Mouse (Mus musculus) neural tube, embryonic 11.5 days (tissue): ENCODE measurements around the gene Ano6. TPM values are rescaled to one million over a fixed set of nuclear protein-coding genes. Genes with fewer than 3 reads are reported as not detected.

Experiments used
- ATAC-seq: fragments of 200-750 bp; cut with Nextera tagmentation; 2 replicates; pipeline ENCODE4 v1.8.0; 2017; ENCODE audit warnings: moderate number of reproducible peaks, mild to moderate bottlenecking, moderate TSS enrichment, moderate library complexity; ENCODE audit not compliant: insufficient read depth, low FRiP score, low TSS enrichment
- DNase-seq: peaks from one replicate; pipeline ENCODE4 v3.0.0-alpha.2; 2015; ENCODE audit warnings: low spot score
- H3K27ac ChIP-seq: fragments of 300-500 bp; sonication (generic); 2 replicates; pipeline ENCODE4 v1.5.1; 2014; ENCODE audit warnings: low read depth, mild to moderate bottlenecking, low read length
- H3K27me3 ChIP-seq: fragments of 300-500 bp; sonication (generic); 2 replicates; pipeline ENCODE4 v1.6.1; 2014; ENCODE audit warnings: mild to moderate bottlenecking, low read length, mixed read lengths; ENCODE audit not compliant: control insufficient read depth, insufficient read depth
- H3K36me3 ChIP-seq: fragments of 300-500 bp; sonication (generic); 2 replicates; pipeline ENCODE4 v1.6.1; 2014; ENCODE audit warnings: mild to moderate bottlenecking, low read length, moderate library complexity, mixed read lengths; ENCODE audit not compliant: control insufficient read depth, insufficient read depth
- H3K4me1 ChIP-seq: fragments of 300-500 bp; sonication (generic); 2 replicates; pipeline ENCODE4 v1.6.1; 2014; ENCODE audit warnings: low read length, mixed read lengths; ENCODE audit not compliant: control insufficient read depth, insufficient read depth
- H3K4me2 ChIP-seq: fragments of 300-500 bp; sonication (generic); 2 replicates; pipeline ENCODE4 v1.6.1; 2014; ENCODE audit warnings: low read depth, mild to moderate bottlenecking, moderate library complexity
- H3K4me3 ChIP-seq: fragments of 300-500 bp; sonication (generic); 2 replicates; pipeline ENCODE4 v1.5.1; 2014; ENCODE audit warnings: low read depth, low read length
- H3K9ac ChIP-seq: fragments of 300-500 bp; sonication (generic); 2 replicates; pipeline ENCODE4 v1.6.1; 2014; ENCODE audit warnings: mild to moderate bottlenecking, low read length
- H3K9me3 ChIP-seq: fragments of 300-500 bp; sonication (generic); 2 replicates; pipeline ENCODE4 v1.6.1; 2016; ENCODE audit warnings: low read length; ENCODE audit not compliant: control insufficient read depth
- WGBS: fragments of 180-500 bp; shearing (Covaris S2); extraction: QIAGEN DNeasy Blood & Tissue Kit; methylation state at CpG from one replicate; pipeline ENCODE4 v1.1.7; 2014; 5-methylcytosine and 5-hydroxymethylcytosine counted together
- polyA plus RNA-seq: library from polyadenylated mRNA; unstranded; fragments of >200 nt; fragmentation: Nextera tagmentation; extraction: Ambion mirVana; gene quantifications from 2 replicates; pipeline ENCODE4 v1.2.1, GENCODE M21; 2014

Gene Ano6
- polyA plus RNA-seq, 1 experiment from 2014 or later, result 40.1 TPM

DNA sequence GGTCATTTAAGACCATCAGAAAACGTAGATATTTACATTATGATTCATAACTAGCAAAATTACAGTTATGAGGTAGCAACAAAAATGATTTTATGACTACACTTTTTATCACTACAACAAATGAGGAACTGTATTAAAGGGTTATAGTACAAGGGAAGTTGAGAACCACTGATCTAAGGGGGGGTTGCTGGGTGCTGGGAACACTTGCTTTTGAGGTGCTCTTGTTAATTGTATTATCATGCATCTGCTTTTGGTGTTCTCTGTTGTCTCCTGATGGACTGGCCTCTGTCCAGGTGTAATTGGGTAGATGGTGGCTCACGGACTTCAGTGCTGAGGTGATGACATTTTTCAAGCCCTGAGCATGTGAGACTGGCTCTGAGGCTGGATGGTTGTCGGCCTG is 130.4 kb downstream of the Ano6 start:
- H3K9me3 ChIP-seq, result no peaks in the 10 kb centered on the region
- H3K4me1 ChIP-seq, result no peaks in the 10 kb centered on the region
- no peak overlapping the region for H3K4me2 ChIP-seq
- ATAC-seq (no peak), DNase-seq (no peak)
- no peak overlapping the region for H3K4me3 ChIP-seq
- H3K36me3 ChIP-seq, result no peaks in the 10 kb centered on the region
- H3K27me3 ChIP-seq, result no peaks in the 10 kb centered on the region
- 86% methylated on average over 3 of the region's 3 CpGs for WGBS
- H3K27ac ChIP-seq, result no peak overlapping the region
- H3K9ac ChIP-seq, result no peak overlapping the region

GRCm38 (mm10) chr15:95921639-95922038 is 131.0 kb downstream of the Ano6 start:
- no peak for ATAC-seq
- H3K4me3 ChIP-seq, result no peak overlapping the region
- H3K27ac ChIP-seq, result no peak overlapping the region
- 91% methylated on average over 4 of the region's 4 CpGs for WGBS
- no peaks in the 10 kb centered on the region for H3K27me3 ChIP-seq
- H3K4me2 ChIP-seq, result no peak overlapping the region
- no peaks in the 10 kb centered on the region for H3K36me3 ChIP-seq
- no peak overlapping the region for H3K9ac ChIP-seq
- no peak for DNase-seq
- no peaks in the 10 kb centered on the region for H3K9me3 ChIP-seq
- no peaks in the 10 kb centered on the region for H3K4me1 ChIP-seq

GRCm38 (mm10) chr15:95922558-95922957 is 131.9 kb downstream of the Ano6 start:
- Histone ChIP-seq H3K36me3 (no peaks in the 10 kb centered on the region), H3K9ac (no peak overlapping the region), H3K27ac (no peak overlapping the region), H3K9me3 (no peaks in the 10 kb centered on the region), H3K4me3 (no peak overlapping the region), H3K27me3 (no peaks in the 10 kb centered on the region), H3K4me2 (no peak overlapping the region), H3K4me1 (no peaks in the 10 kb centered on the region)
- 88% methylated on average over 6 of the region's 6 CpGs for WGBS
- ATAC-seq, result no peak
- DNase-seq, result no peak

DNA sequence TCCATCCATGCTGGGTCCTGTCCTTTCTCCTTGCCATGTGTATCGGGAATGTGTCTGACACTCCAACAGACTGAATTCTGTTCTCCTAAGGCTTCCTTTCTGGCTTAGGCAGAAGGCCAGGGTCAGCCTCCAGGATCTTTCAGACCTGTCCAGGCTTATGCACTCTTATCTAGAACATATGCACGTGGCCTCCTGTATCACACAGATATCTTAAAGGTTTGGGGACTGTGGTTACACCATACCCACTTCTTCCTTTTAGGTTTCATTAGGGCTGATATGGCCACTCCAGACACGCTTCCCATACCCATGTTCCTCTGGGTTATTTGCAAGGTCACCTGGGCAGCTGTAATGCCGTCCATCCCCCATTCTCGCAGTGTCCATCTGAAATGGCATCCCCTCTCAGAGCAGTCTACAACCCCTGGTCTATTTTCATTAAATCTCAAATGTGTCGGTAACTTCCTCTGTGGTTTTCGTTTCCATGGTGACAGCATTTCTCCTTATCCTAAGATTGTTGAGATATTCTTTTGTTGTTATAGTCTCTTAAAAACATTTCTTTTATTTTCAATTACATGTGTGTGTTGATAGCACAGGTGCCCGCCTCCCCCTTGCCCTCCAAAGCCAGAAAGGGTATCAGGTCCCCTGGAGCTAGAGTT is 134.8 kb downstream of the Ano6 start:
- Histone ChIP-seq H3K9ac (no peak overlapping the region), H3K36me3 (no peaks in the 10 kb centered on the region; the same call in 1 of the 2 replicates), H3K4me1 (no peaks in the 10 kb centered on the region), H3K27ac (no peak overlapping the region), H3K9me3 (no peaks in the 10 kb centered on the region), H3K27me3 (no peaks in the 10 kb centered on the region), H3K4me3 (no peak overlapping the region), H3K4me2 (no peak overlapping the region)
- DNase-seq (no peak), ATAC-seq (no peak)
- 92% methylated on average over 8 of the region's 8 CpGs for WGBS

DNA sequence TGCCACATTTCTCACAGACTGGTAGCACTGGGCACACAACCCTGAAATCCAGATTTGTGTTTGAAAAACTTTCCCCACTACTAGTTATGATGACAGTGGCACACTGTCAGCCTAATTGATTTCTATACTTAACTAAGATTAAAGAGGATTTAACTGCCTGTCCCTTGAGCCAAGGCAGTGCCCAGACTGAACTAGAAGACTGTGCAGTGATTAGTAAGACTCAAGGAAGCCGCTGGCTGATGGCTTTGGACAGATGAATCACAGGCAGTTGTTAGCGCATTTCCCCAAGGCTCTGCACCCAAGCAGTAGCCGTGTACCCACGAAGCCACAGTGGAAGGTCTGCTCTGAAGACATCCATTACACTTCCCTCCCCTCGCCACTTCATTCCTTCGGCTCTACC is 138.4 kb downstream of the Ano6 start:
- Histone ChIP-seq H3K27ac (no peak overlapping the region), H3K9me3 (no peaks in the 10 kb centered on the region), H3K4me3 (no peak overlapping the region), H3K36me3 (no peaks in the 10 kb centered on the region; the same call in 1 of the 2 replicates), H3K27me3 (no peaks in the 10 kb centered on the region), H3K9ac (no peak overlapping the region), H3K4me2 (no peak overlapping the region), H3K4me1 (no peaks in the 10 kb centered on the region)
- no peak for ATAC-seq
- WGBS, result 95% methylated on average over 6 of the region's 6 CpGs
- no peak for DNase-seq

DNA sequence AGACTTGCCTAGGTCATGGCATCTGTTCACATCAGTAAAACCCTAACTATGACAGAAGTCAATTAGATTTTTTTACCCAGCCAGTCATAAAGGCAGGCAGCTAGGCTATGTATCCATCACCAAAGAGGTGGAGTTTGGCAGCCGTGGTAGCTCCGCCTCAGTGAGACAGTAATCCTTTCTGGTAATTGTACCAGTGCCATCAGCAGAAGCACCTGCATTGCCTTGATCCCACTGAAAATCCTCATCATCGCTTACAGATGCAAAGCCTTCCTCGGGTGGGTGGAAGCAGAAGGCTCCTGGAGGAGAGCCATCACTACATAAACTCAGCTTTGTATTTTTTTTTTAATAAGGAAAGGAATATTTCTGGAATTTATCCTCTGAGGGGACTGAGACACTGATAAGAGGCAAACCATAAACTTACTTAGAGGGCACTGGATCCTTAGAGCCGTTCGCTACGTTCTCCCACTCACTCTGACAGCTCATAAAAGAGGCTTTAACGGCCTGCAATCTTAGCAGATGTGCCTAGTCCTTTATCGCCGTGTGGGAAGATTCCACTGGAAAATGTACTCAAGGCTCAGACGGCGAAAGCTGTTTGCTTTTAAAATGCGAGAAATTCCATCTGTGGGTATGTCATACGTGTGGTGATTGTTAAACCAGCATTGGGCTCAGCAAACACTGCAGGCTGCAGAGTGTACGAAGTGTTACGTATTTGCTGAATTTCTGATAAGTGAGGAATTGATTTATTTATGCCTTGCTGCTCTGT is 140.6 kb downstream of the Ano6 start:
- no peaks in the 10 kb centered on the region for H3K27me3 ChIP-seq
- H3K27ac ChIP-seq, result no peak overlapping the region
- no peaks in the 10 kb centered on the region for H3K9me3 ChIP-seq
- no peak overlapping the region for H3K4me2 ChIP-seq
- WGBS, result 71% methylated on average over 16 of the region's 16 CpGs
- DNase-seq (no peak), ATAC-seq (no peak)
- no peaks in the 10 kb centered on the region for H3K4me1 ChIP-seq
- no peak overlapping the region for H3K9ac ChIP-seq
- H3K36me3 ChIP-seq, result no peaks in the 10 kb centered on the region; the same call in 1 of the 2 replicates
- no peak overlapping the region for H3K4me3 ChIP-seq

DNA sequence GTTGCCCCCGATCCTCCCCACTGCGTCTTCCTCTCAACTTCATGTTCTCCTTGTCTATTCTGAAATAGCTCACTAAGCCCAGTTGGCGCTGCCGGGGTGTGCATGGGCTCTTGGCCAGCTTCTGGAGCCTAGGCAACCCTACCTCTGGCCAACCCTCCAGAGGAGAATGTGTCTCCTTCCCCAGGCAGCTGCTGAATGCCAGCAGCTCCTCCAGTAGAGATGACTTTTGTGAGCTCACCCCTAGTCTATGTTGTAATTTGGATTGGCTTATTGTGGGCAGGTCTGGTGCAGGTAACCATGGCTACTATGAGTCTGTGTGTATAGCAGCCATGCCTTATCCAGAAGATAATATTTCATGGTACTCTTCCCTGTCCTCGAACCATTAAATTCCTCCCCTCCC is 141.7 kb downstream of the Ano6 start:
- H3K27ac ChIP-seq, result no peak overlapping the region
- no peaks in the 10 kb centered on the region for H3K9me3 ChIP-seq
- DNase-seq (no peak), ATAC-seq (no peak)
- H3K36me3 ChIP-seq, result no peaks in the 10 kb centered on the region; the same call in 1 of the 2 replicates
- no peak overlapping the region for H3K9ac ChIP-seq
- 93% methylated on average over 5 of the region's 5 CpGs for WGBS
- no peaks in the 10 kb centered on the region for H3K27me3 ChIP-seq
- H3K4me3 ChIP-seq, result no peak overlapping the region
- no peaks in the 10 kb centered on the region for H3K4me1 ChIP-seq
- no peak overlapping the region for H3K4me2 ChIP-seq

- Histone ChIP-seq H3K27me3 (no peaks in the 10 kb centered on the region), H3K4me2 (no peak overlapping the region), H3K36me3 (no peaks in the 10 kb centered on the region), H3K9me3 (no peaks in the 10 kb centered on the region), H3K9ac (no peak overlapping the region), H3K4me3 (no peak overlapping the region), H3K4me1 (no peaks in the 10 kb centered on the region), H3K27ac (no peak overlapping the region)
- ATAC-seq (no peak), DNase-seq (no peak)
- WGBS, result 77% methylated on average over 11 of the region's 11 CpGs
Observed at GRCm38 (mm10) chr15:95935141-95935540, 144.5 kb downstream of the Ano6 start.

- Histone ChIP-seq H3K4me2 (no peak overlapping the region), H3K4me1 (no peaks in the 10 kb centered on the region), H3K27ac (no peak overlapping the region), H3K36me3 (peaks cover 3% of the 10 kb centered on the region; the same call in 1 of the 2 replicates), H3K27me3 (no peaks in the 10 kb centered on the region), H3K9ac (no peak overlapping the region), H3K9me3 (no peaks in the 10 kb centered on the region), H3K4me3 (no peak overlapping the region)
- DNase-seq, result no peak
- ATAC-seq, result no peak
- WGBS, result 53% methylated on average over 4 of the region's 4 CpGs
Observed at GRCm38 (mm10) chr15:95943470-95943869, 152.8 kb downstream of the Ano6 start.
